ENCODE assay signal across 8 mouse cellular contexts in genomic region chr15:91192223-91192598, GRCm38 (mm10). TPM values are rescaled to one million over a fixed set of nuclear protein-coding genes. Genes with fewer than 3 reads are reported as not detected.
A peak's percentile ranks its signal among the peaks of the same experiment; 100 is the strongest.
DNase-seq lines count a peak whose midpoint lies in the region; ATAC-seq lines count a peak whose summit lies in the region.

No protein-coding gene starts in this region.

- WGBS in heart, embryonic 10.5 days, result 12% methylated on average over 7 of the region's 7 CpGs
- 12% methylated on average over 7 of the region's 7 CpGs for WGBS in hindbrain, embryonic 11.5 days

- peak overlapping the region; percentile 25; the same call in 1 of the 2 replicates for H3K9ac ChIP-seq in hindbrain, embryonic 11.5 days (ENCODE audit: low read depth, low read length)

- ATAC-seq in hindbrain, embryonic 11.5 days (ENCODE audit: low FRiP score), result peak; percentile 59
- ATAC-seq in megakaryocyte progenitor cell, adult 5-6 weeks (replicated peaks; ENCODE audit: poor library complexity), result peak; percentile 25

- H3K27me3 ChIP-seq in heart, embryonic 10.5 days (ENCODE audit: insufficient read depth, poor library complexity, severe bottlenecking), result no peaks in the 10 kb centered on the region
- H3K27me3 ChIP-seq in hindbrain, embryonic 11.5 days (ENCODE audit: control insufficient read depth, insufficient read depth, low read length), result no peaks in the 10 kb centered on the region

- peak overlapping the region; percentile 84 for H3K27ac ChIP-seq in heart, embryonic 10.5 days
- H3K27ac ChIP-seq in hindbrain, embryonic 11.5 days (ENCODE audit: low read depth, low read length), result peak overlapping the region; percentile 63

- H3K9me3 ChIP-seq in heart, embryonic 10.5 days, result no peaks in the 10 kb centered on the region
- H3K9me3 ChIP-seq in hindbrain, embryonic 11.5 days (ENCODE audit: control insufficient read depth, low read length), result no peaks in the 10 kb centered on the region

- peaks cover 14% of the 10 kb centered on the region for H3K4me1 ChIP-seq in heart, embryonic 10.5 days
- no peaks in the 10 kb centered on the region for H3K4me1 ChIP-seq in hindbrain, embryonic 11.5 days (replicated peaks; ENCODE audit: control insufficient read depth, insufficient read depth, low read length)

- H3K36me3 ChIP-seq in heart, embryonic 10.5 days, result no peaks in the 10 kb centered on the region
- H3K36me3 ChIP-seq in hindbrain, embryonic 11.5 days (ENCODE audit: control insufficient read depth, insufficient read depth, low read length), result no peaks in the 10 kb centered on the region

- no peak for DNase-seq in heart, embryonic 10.5 days (ENCODE audit: low spot score)
- DNase-seq in heart, adult 9 months (ENCODE audit: low spot score in 2 of 2), result no peak
- DNase-seq in R1 (ENCODE audit: low read depth, low spot score), result peak; percentile 6
- no peak for DNase-seq in hindbrain, embryonic 11.5 days (ENCODE audit: low spot score)
- DNase-seq in adrenal gland, adult 18-20 months (ENCODE audit: low spot score in 2 of 2), result no peak
- DNase-seq in frontal cortex, adult 2 months (ENCODE audit: extremely low spot score in 1 of 2, low spot score in 1 of 2), result no peak
- DNase-seq in thymus, adult 18-20 months, result no peak

- peak overlapping the region; percentile 63 for H3K4me3 ChIP-seq in heart, embryonic 10.5 days
- peak overlapping the region; percentile 39 for H3K4me3 ChIP-seq in hindbrain, embryonic 11.5 days (ENCODE audit: low read depth, low read length)

- H3K4me2 ChIP-seq in hindbrain, embryonic 11.5 days (replicated peaks; ENCODE audit: low read depth, low read length), result peak overlapping the region; percentile 37

RNA-seq across cellular contexts. Expression of gene Abcd2, which starts 0.6 kb away (rescaled TPM):
- 1.6 and 3.1 TPM in 2 replicates for polyA plus RNA-seq in heart, embryonic 10.5 days (2016; fragmentation: Nextera tagmentation; extraction: Ambion mirVana)
- polyA plus RNA-seq in hindbrain, embryonic 11.5 days (2014; fragmentation: Nextera tagmentation; extraction: Ambion mirVana), result 22.1 and 23.4 TPM in 2 replicates
- total RNA-seq in megakaryocyte progenitor cell, adult 5-6 weeks (2015), result 31.1 and 39.5 TPM in 2 replicates
- total RNA-seq in megakaryocyte progenitor cell, adult 5-6 weeks (2017), result 40.6 and 43.8 TPM in 2 replicates
- total RNA-seq in adrenal gland, adult 18-20 months (2021), result 10 to 100 TPM; 11.5 to 55.6 TPM
- polyA plus RNA-seq in frontal cortex, adult 2 months (2012; rRNA removed), result 12.7 and 14.2 TPM in 2 replicates

RNA-seq across cellular contexts. Expression of gene CN725425, which starts 7.1 kb away (rescaled TPM):
- 0.10 TPM in 1 of 2 replicates, not detected in the other for polyA plus RNA-seq in heart, embryonic 10.5 days (2016; fragmentation: Nextera tagmentation; extraction: Ambion mirVana)
- not detected in 2 replicates for polyA plus RNA-seq in hindbrain, embryonic 11.5 days (2014; fragmentation: Nextera tagmentation; extraction: Ambion mirVana)
- total RNA-seq in megakaryocyte progenitor cell, adult 5-6 weeks (2015), result not detected in 2 replicates
- not detected in 2 replicates for total RNA-seq in megakaryocyte progenitor cell, adult 5-6 weeks (2017)
- total RNA-seq in adrenal gland, adult 18-20 months (2021), result not detected
- 0.04 and 0.14 TPM in 2 replicates for polyA plus RNA-seq in frontal cortex, adult 2 months (2012; rRNA removed)
